Comparison of ENCODE assay signal across 10 mouse cellular contexts in the genomic region with DNA sequence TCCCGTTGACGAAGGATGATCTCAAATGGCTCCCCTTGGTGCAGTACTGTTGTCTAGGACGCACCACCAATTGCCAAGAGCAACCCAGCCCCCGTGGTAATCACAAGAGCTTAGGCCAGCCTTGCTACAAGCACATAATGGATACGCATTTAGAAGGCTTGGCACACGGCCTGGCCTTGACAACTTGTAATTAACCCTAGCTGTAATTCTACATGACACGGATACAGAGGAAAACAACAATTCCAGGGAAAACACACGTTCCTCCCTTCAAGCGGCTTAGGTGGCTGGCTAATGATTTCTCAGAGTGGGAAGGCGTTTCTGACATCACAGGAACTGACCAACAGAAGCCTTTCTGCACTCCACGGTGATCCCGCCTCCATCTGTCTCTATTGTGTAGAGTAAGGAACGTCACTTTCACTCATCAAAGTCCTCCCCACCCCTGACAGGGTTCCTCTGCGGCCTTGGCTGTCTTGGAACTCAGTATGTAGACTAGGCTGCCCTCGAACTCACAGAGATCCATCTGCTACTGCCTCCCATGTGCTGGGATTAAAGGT. TPM values are rescaled to one million over a fixed set of nuclear protein-coding genes. Genes with fewer than 3 reads are reported as not detected.
DNase-seq lines count a peak whose midpoint lies in the region; ATAC-seq and TF ChIP-seq lines count a peak whose summit lies in the region.
"Had no signal": no experiment of that assay in that cellular context is flagged by ENCODE, and none has a peak within 500 bp of the region (broad histone marks: within the 10 kb centered on the region; RNA-seq: fewer than 3 reads in every experiment).

No protein-coding gene starts in this region.

- TF ChIP-seq EP300 in heart, postnatal 0 days (IDR thresholded peaks at IDR 0.05; ENCODE audit: low read depth) = no peak

- no peak for TF ChIP-seq CTCF in heart, postnatal 0 days (IDR thresholded peaks at IDR 0.05; ENCODE audit: low read depth)

- H3K27ac ChIP-seq in heart, postnatal 0 days (ENCODE audit: low read depth) = peak overlapping the region; percentile 23
- peak overlapping the region; percentile 33; the same call in 1 of the 2 replicates for H3K27ac ChIP-seq in intestine, embryonic 14.5 days (ENCODE audit: low read depth)
- H3K27ac ChIP-seq in midbrain, embryonic 13.5 days = no peak overlapping the region; the same call in 1 of the 2 replicates
- H3K27ac ChIP-seq: embryonic facial prominence, embryonic 12.5 days had no signal

- DNase-seq in heart, postnatal 0 days (ENCODE audit: low spot score) = peak; percentile 42
- DNase-seq in heart, adult 9 months (ENCODE audit: low spot score in 2 of 2) = no peak
- DNase-seq in embryo, embryonic 10.5 days (ENCODE audit: low spot score) = peak; percentile 25
- DNase-seq in intestine, embryonic 14.5 days (ENCODE audit: low spot score) = no peak
- no peak for DNase-seq in urinary bladder, adult 18-20 months (ENCODE audit: low spot score in 2 of 2)
- DNase-seq in thymus, postnatal 10 days (ENCODE audit: low spot score in 2 of 2) = no peak

- no peak overlapping the region for H3K4me3 ChIP-seq in heart, postnatal 0 days (ENCODE audit: low read depth, low read length)
- no peak overlapping the region for H3K4me3 ChIP-seq in intestine, embryonic 14.5 days (ENCODE audit: low read depth, low read length)
- H3K4me3 ChIP-seq in midbrain, embryonic 13.5 days (replicated peaks) = no peak overlapping the region
- H3K4me3 ChIP-seq: embryonic facial prominence, embryonic 12.5 days had no signal

- WGBS in heart, postnatal 0 days = 44% methylated on average over 15 of the region's 15 CpGs
- 54% methylated on average over 15 of the region's 15 CpGs for WGBS in intestine, embryonic 14.5 days
- WGBS in midbrain, embryonic 13.5 days = 36% methylated on average over 15 of the region's 15 CpGs

- H3K36me3 ChIP-seq in heart, postnatal 0 days (replicated peaks; ENCODE audit: control insufficient read depth, insufficient read depth, low read length) = no peaks in the 10 kb centered on the region
- no peaks in the 10 kb centered on the region for H3K36me3 ChIP-seq in intestine, embryonic 14.5 days (ENCODE audit: control insufficient read depth, insufficient read depth, low read length)
- H3K36me3 ChIP-seq in midbrain, embryonic 13.5 days = no peaks in the 10 kb centered on the region
- H3K36me3 ChIP-seq: embryonic facial prominence, embryonic 12.5 days had no signal

- H3K9me3 ChIP-seq in heart, postnatal 0 days (replicated peaks; ENCODE audit: control insufficient read depth, low read length) = no peaks in the 10 kb centered on the region
- H3K9me3 ChIP-seq in intestine, embryonic 14.5 days (ENCODE audit: control insufficient read depth, low read length) = no peaks in the 10 kb centered on the region
- H3K9me3 ChIP-seq in midbrain, embryonic 13.5 days = no peaks in the 10 kb centered on the region
- H3K9me3 ChIP-seq: embryonic facial prominence, embryonic 12.5 days; G1E had no signal

- no peaks in the 10 kb centered on the region for H3K27me3 ChIP-seq in heart, postnatal 0 days (ENCODE audit: control insufficient read depth, insufficient read depth, low read length)
- H3K27me3 ChIP-seq in intestine, embryonic 14.5 days (replicated peaks; ENCODE audit: control insufficient read depth, insufficient read depth, low read length) = no peaks in the 10 kb centered on the region
- peaks cover 13% of the 10 kb centered on the region; the same call in 1 of the 2 replicates for H3K27me3 ChIP-seq in midbrain, embryonic 13.5 days
- H3K27me3 ChIP-seq: embryonic facial prominence, embryonic 12.5 days had no signal

- peaks cover 45% of the 10 kb centered on the region for H3K4me1 ChIP-seq in heart, postnatal 0 days (ENCODE audit: control insufficient read depth, insufficient read depth)
- H3K4me1 ChIP-seq in intestine, embryonic 14.5 days (replicated peaks; ENCODE audit: control insufficient read depth, insufficient read depth, low read length) = no peaks in the 10 kb centered on the region
- H3K4me1 ChIP-seq in midbrain, embryonic 13.5 days (replicated peaks) = peaks cover 23% of the 10 kb centered on the region

- H3K9ac ChIP-seq in heart, postnatal 0 days (replicated peaks; ENCODE audit: low read depth, low read length) = no peak overlapping the region
- H3K9ac ChIP-seq in intestine, embryonic 14.5 days (ENCODE audit: low read length) = no peak overlapping the region
- no peak overlapping the region for H3K9ac ChIP-seq in midbrain, embryonic 13.5 days (replicated peaks)
- H3K9ac ChIP-seq: embryonic facial prominence, embryonic 12.5 days had no signal

- ATAC-seq in heart, postnatal 0 days (ENCODE audit: insufficient read depth, low read depth) = peak; percentile 66; the same call in 1 of the 2 replicates
- 0 out of 2 replicates have a peak, but pooled peaks have one; percentile 19 for ATAC-seq in intestine, embryonic 14.5 days (replicated peaks; ENCODE audit: low FRiP score, low TSS enrichment, low read depth)
- peak; percentile 80 for ATAC-seq in midbrain, embryonic 13.5 days
- ATAC-seq in monocyte, adult 5-6 weeks (replicated peaks; ENCODE audit: insufficient number of reproducible peaks, low FRiP score, low TSS enrichment, poor library complexity, severe bottlenecking) = no peak

- H3K4me2 ChIP-seq in heart, postnatal 0 days (ENCODE audit: low read depth, low read length) = no peak overlapping the region
- no peak overlapping the region for H3K4me2 ChIP-seq in intestine, embryonic 14.5 days (ENCODE audit: low read length)
- no peak overlapping the region for H3K4me2 ChIP-seq in midbrain, embryonic 13.5 days (replicated peaks)
- H3K4me2 ChIP-seq: embryonic facial prominence, embryonic 12.5 days had no signal

RNA-seq across cellular contexts. Expression of a gene that starts 36.7 kb away (rescaled TPM):
- total RNA-seq in heart, postnatal 0 days (2014; rRNA removed; ENCODE audit: low replicate concordance) = 36.6 and 57.2 TPM in 2 replicates
- polyA plus RNA-seq in heart, postnatal 0 days (2015; fragmentation: Nextera tagmentation; extraction: Ambion mirVana) = 77.0 and 79.7 TPM in 2 replicates
- 46.5 and 51.9 TPM in 2 replicates for polyA plus RNA-seq in intestine, embryonic 14.5 days (2014; fragmentation: Nextera tagmentation; extraction: Ambion mirVana)
- 40.1 and 41.4 TPM in 2 replicates for polyA plus RNA-seq in midbrain, embryonic 13.5 days (2015; fragmentation: Nextera tagmentation; extraction: Ambion mirVana)
- 1.2 to 7.1 TPM (median 4.4 TPM) in 3 replicates for total RNA-seq in monocyte, adult 5-6 weeks (2017)

Comparison
In these comparisons a context has a peak if more than half of its experiments do, and no peak if none do; other contexts are left out.
1. DNase-seq: peak in heart, postnatal 0 days (single experiment) and embryo, embryonic 10.5 days (single experiment); none in heart, adult 9 months (0 of 2), intestine, embryonic 14.5 days (single experiment), urinary bladder, adult 18-20 months (0 of 2) and thymus, postnatal 10 days (0 of 2).